Mouse (Mus musculus) forebrain, embryonic 14.5 days (tissue): Measurements from ENCODE around the gene Dguok. TPM values are rescaled to one million over a fixed set of nuclear protein-coding genes. Genes with fewer than 3 reads are reported as not detected.

Experiments used
- ATAC-seq: fragments of 200-750 bp; cut with Nextera tagmentation; 2 replicates; pipeline ENCODE4 v1.8.0; 2017; ENCODE audit warnings: mild to moderate bottlenecking, moderate library complexity
- DNase-seq: peaks from one replicate; pipeline ENCODE4 v3.0.0-alpha.2; 2015; ENCODE audit warnings: low spot score
- H3K27ac ChIP-seq: fragments of 300-500 bp; sonication (generic); 2 replicates; pipeline ENCODE4 v1.5.1; 2014; ENCODE audit warnings: low read depth, mild to moderate bottlenecking, control low read depth, low read length, moderate library complexity
- H3K27me3 ChIP-seq: fragments of 300-500 bp; sonication (generic); replicated peaks from 2 replicates; pipeline ENCODE4 v1.6.1; 2014; ENCODE audit warnings: low read length, control low read depth, mixed read lengths; ENCODE audit not compliant: control insufficient read depth, insufficient read depth
- H3K36me3 ChIP-seq: fragments of 300-500 bp; sonication (generic); 2 replicates; pipeline ENCODE4 v1.6.1; 2014; ENCODE audit warnings: low read length, control low read depth; ENCODE audit not compliant: control insufficient read depth, insufficient read depth
- H3K4me1 ChIP-seq: fragments of 300-500 bp; sonication (generic); 2 replicates; pipeline ENCODE4 v1.6.1; 2014; ENCODE audit warnings: antibody characterized with exemption, low read length, control low read depth; ENCODE audit not compliant: control insufficient read depth, insufficient read depth
- H3K4me2 ChIP-seq: fragments of 300-500 bp; sonication (generic); 2 replicates; pipeline ENCODE4 v1.6.1; 2014; ENCODE audit warnings: mild to moderate bottlenecking, control low read depth, low read length
- H3K4me3 ChIP-seq: fragments of 300-500 bp; sonication (generic); 2 replicates; pipeline ENCODE4 v1.5.1; 2014; ENCODE audit warnings: low read depth, low read length, control low read depth
- H3K9ac ChIP-seq: fragments of 300-500 bp; sonication (generic); 2 replicates; pipeline ENCODE4 v1.6.1; 2014; ENCODE audit warnings: mild to moderate bottlenecking, low read length, control low read depth, moderate library complexity
- H3K9me3 ChIP-seq: fragments of 300-500 bp; sonication (generic); replicated peaks from 2 replicates; pipeline ENCODE4 v1.6.1; 2016; ENCODE audit warnings: low read length, control low read depth, mixed read lengths; ENCODE audit not compliant: control insufficient read depth
- WGBS: fragments of 180-500 bp; shearing (Covaris S2); extraction: QIAGEN DNeasy Blood & Tissue Kit; methylation state at CpG from one replicate; pipeline ENCODE4 v1.1.7; 2014; 5-methylcytosine and 5-hydroxymethylcytosine counted together
- polyA plus RNA-seq: library from polyadenylated mRNA; unstranded; fragments of >200 nt; fragmentation: Nextera tagmentation; extraction: Ambion mirVana; gene quantifications from 2 replicates; pipeline ENCODE4 v1.2.1, GENCODE M21; 2014

Dguok gene
- polyA plus RNA-seq, result 63.9 and 71.1 TPM in 2 replicates

DNA sequence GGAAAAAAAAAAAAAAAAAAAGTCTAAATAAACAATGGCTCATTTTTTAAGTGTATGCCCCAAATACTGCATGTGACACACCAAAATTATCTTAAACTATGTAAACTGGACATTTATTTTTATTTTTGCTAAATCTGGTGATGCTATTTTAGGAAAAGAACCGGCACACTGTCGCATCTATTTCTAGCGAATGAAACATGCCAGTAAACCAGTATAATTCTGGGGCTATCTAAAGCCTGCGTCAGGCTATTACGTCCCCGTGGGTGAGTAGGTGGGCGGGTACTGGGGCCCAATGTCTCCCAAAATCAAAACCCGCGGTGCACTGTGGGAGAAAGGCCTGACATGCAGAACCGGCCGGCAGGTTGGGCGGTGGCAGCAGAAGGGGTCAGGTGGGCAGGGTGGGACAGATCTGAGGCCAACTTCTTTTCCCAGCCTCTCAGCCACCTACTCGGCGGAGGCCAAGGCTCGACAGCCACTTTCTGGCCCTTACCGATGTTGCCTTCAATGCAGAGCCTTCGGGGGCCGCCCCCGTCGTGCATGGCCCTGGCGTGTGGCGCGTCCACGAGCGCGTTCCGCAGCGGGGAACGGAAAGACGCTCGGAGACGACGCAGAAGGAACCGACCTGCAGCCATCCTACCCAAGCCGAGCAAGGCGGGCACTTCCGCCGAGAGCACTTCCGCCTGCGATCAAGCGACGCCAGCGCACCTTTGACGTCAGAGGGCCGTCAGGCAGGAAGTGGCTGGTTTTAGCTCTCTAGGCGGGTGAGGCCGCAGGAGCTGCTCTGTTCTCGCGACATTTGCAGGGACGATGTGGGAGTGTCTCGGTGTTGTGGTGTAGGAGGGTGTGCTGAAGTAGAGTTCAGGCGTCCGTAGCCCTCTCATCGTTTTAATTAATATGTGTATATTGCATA lies at the start of gene Dguok:
TSS of gene Dguok (minus strand) at position 712 of the 910 bp plus-strand sequence.
- H3K27me3 ChIP-seq, result no peaks in the 10 kb centered on the region
- peak within 1 kb of the TSS; percentile 84 for H3K9ac ChIP-seq
- under 1% methylated on average over 54 of the region's 54 CpGs for WGBS
- H3K9me3 ChIP-seq, result no peaks in the 10 kb centered on the region
- peak; percentile 99 for ATAC-seq
- peak within 1 kb of the TSS; percentile 79 for H3K4me3 ChIP-seq
- peaks cover 10% of the 10 kb centered on the region for H3K4me1 ChIP-seq
- DNase-seq, result peak; percentile 99
- peak within 1 kb of the TSS; percentile 95 for H3K27ac ChIP-seq
- H3K36me3 ChIP-seq, result 0 out of 2 replicates have a peak, but pooled peaks cover 4% of the 10 kb centered on the region
- peak within 1 kb of the TSS; percentile 78 for H3K4me2 ChIP-seq

DNA sequence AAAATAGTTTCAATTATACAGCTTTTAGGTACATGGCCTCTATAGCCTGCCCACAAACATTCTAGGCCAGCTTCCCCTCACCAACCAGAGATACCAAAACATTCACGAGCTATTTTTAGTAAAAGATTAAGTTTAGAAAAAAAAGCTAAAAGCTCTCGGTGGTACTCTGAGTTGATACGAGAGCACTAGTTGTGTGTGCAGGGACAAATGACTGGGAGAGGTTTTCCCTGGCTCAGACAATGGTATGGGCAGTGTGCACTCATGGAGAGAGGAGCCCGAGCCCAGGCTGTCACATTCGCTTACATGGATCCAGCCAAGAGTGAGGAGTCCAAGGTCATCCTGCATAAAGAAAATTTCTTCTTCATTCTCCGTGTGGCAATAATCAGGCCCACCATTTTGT lies 49.2 kb upstream of the Dguok start:
- H3K9me3 ChIP-seq, result no peaks in the 10 kb centered on the region
- no peak for ATAC-seq
- 92% methylated on average over 6 of the region's 6 CpGs for WGBS

GRCm38 (mm10) chr6:83548346-83548745 lies 41.6 kb upstream of the Dguok start:
- Histone ChIP-seq H3K4me1 (no peaks in the 10 kb centered on the region), H3K4me2 (no peak overlapping the region), H3K27ac (no peak overlapping the region), H3K9ac (no peak overlapping the region), H3K9me3 (no peaks in the 10 kb centered on the region), H3K36me3 (peaks cover 39% of the 10 kb centered on the region), H3K27me3 (no peaks in the 10 kb centered on the region), H3K4me3 (no peak overlapping the region)
- ATAC-seq (no peak), DNase-seq (no peak)
- 33% methylated on average over 5 of the region's 5 CpGs for WGBS

More for the DNA sequence above, 49.2 kb upstream of the Dguok start:
- Histone ChIP-seq H3K4me2 (no peak overlapping the region), H3K4me3 (no peak overlapping the region), H3K36me3 (peaks cover 68% of the 10 kb centered on the region), H3K4me1 (no peaks in the 10 kb centered on the region), H3K9ac (no peak overlapping the region), H3K27ac (no peak overlapping the region), H3K27me3 (no peaks in the 10 kb centered on the region)
- DNase-seq, result no peak

- DNase-seq (no peak), ATAC-seq (no peak)
- no peaks in the 10 kb centered on the region for H3K4me1 ChIP-seq
- peaks cover 33% of the 10 kb centered on the region for H3K36me3 ChIP-seq
- no peaks in the 10 kb centered on the region for H3K27me3 ChIP-seq
- WGBS, result 81% methylated on average over 3 of the region's 3 CpGs
- H3K9ac ChIP-seq, result no peak overlapping the region
- no peaks in the 10 kb centered on the region for H3K9me3 ChIP-seq
- no peak overlapping the region for H3K4me2 ChIP-seq
- no peak overlapping the region for H3K27ac ChIP-seq
- no peak overlapping the region for H3K4me3 ChIP-seq
Measured at GRCm38 (mm10) chr6:83545778-83546177, 39.0 kb upstream of the Dguok start.

GRCm38 (mm10) chr6:83541756-83542456 lies 35.1 kb upstream of the Dguok start:
- Histone ChIP-seq H3K36me3 (peaks cover 26% of the 10 kb centered on the region), H3K27me3 (no peaks in the 10 kb centered on the region), H3K4me1 (no peaks in the 10 kb centered on the region), H3K4me3 (no peak overlapping the region), H3K27ac (no peak overlapping the region), H3K9ac (no peak overlapping the region), H3K9me3 (no peaks in the 10 kb centered on the region), H3K4me2 (no peak overlapping the region)
- ATAC-seq (0 out of 2 replicates have a peak, but pooled peaks have one; percentile 23), DNase-seq (peak; percentile 49)
- 61% methylated on average over 11 of the region's 11 CpGs for WGBS

DNA sequence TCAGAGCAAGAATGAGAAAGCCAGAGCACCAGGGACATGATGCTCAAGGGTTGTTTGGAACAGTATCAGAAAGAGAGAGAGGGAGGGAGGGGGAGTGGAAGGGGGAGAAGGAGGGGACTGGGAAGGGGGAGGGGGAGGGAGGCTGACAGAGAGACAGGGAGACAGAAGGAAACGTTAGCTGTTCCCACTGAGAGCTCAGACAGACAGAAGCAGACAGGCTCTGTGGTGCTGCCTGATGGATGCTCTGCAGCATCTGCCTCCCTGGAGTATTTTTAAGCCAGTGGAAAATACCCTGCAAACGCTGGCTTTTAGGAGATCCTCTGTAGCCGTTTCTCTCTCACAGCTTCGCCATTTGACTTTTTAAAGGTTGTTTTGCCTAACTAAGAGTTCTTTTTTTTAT lies 33.2 kb upstream of the Dguok start:
- H3K4me1 ChIP-seq, result no peaks in the 10 kb centered on the region
- H3K27me3 ChIP-seq, result no peaks in the 10 kb centered on the region
- H3K4me2 ChIP-seq, result no peak overlapping the region
- H3K9me3 ChIP-seq, result no peaks in the 10 kb centered on the region
- H3K9ac ChIP-seq, result no peak overlapping the region
- H3K36me3 ChIP-seq, result peaks cover 10% of the 10 kb centered on the region; the same call in 1 of the 2 replicates
- H3K27ac ChIP-seq, result no peak overlapping the region
- peak; percentile 58 for DNase-seq
- no peak for ATAC-seq
- H3K4me3 ChIP-seq, result no peak overlapping the region
- WGBS, result 54% methylated on average over 4 of the region's 4 CpGs

GRCm38 (mm10) chr6:83536795-83537059 lies 30.0 kb upstream of the Dguok start:
- ATAC-seq, result no peak
- Histone ChIP-seq H3K36me3 (no peaks in the 10 kb centered on the region), H3K9me3 (no peaks in the 10 kb centered on the region), H3K4me2 (no peak overlapping the region), H3K27ac (no peak overlapping the region), H3K9ac (no peak overlapping the region), H3K4me1 (no peaks in the 10 kb centered on the region), H3K27me3 (no peaks in the 10 kb centered on the region), H3K4me3 (no peak overlapping the region)
- DNase-seq, result no peak
- WGBS, result 41% methylated on average over 6 of the region's 6 CpGs

DNA sequence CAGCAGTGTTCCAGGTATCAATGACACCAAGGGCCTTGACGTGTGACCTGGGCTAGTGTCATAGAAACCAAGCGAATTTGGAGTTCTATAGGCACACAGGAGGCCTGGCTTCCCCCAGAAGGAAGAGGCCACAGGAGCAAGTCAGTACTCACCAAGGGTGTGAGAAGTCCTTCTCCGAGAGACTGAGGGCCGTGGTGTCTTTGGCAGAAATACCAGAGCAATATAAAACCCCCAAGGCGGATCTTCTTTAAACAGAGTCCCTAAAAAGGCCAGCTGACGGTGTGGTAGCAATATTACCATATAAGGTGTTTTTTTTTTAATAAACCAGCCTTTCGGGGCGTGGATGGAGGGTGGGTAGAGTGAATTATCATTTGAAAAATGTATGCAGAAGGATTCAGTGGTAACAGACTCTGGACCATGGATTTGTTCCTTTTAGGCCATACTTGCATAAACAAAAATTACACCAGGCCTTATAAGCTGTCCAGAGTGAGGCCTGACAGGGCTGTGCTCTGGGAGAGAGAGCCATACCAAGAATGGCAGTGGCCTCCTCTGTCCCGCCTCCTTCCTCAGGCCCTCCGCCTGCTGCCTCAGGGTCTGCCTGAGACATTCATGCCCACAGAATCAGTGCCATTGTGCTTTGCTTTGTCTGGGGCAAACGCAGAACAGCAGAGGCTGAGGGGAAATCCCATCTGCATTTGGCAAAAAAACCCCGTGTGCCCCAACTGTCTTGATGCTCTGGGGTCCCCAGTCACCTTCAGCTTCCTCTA lies 29.4 kb upstream of the Dguok start, which contains the start of gene Actg2:
TSS of gene Actg2 (minus strand) at position 238 of the 767 bp plus-strand sequence.
- no peak for ATAC-seq

More for the DNA sequence above, 29.4 kb upstream of the Dguok start, which contains the start of gene Actg2:
- H3K9ac ChIP-seq, result no peak within 1 kb of the TSS
- H3K9me3 ChIP-seq, result no peaks in the 10 kb centered on the region
- H3K27ac ChIP-seq, result no peak within 1 kb of the TSS
- H3K27me3 ChIP-seq, result no peaks in the 10 kb centered on the region
- no peak within 1 kb of the TSS for H3K4me2 ChIP-seq
- no peaks in the 10 kb centered on the region for H3K36me3 ChIP-seq
- no peaks in the 10 kb centered on the region for H3K4me1 ChIP-seq
- DNase-seq, result no peak
- no peak within 1 kb of the TSS for H3K4me3 ChIP-seq
- WGBS, result 59% methylated on average over 12 of the region's 12 CpGs
